In the genomic region with DNA sequence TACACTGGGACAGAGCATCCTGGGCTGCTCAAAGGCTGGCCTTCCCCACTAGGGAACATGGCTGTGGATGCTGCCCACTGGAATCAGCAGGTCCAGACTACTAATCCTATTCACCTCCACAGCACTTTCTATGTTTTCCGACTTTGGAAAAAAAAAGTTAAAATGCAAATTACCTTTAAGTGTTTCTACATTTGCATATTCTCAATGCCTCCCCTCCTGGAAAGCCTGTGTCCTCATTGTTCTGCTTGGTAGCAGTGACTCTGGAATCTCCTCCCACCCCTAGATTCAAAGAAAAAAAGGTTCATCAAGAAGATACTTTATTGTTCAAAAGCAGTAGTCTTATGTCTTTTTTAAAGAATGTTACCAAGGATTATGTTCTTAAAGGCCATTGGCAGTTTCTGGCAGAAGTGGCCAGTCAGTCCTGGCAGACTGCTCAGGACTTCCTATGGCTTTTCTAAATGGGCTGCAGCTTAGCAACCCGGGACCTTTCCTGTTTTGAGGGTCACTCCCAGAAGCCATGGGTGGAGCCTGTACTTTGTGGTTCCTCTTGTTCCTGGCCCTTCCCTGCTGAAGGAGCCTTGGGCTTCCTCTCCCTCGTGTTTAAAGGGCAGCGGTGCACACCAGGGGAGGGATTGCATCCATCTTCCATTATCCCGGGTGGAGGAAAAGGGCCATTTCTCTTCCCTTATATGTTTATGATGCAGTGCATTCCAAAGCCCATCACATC, we compare ENCODE assay signal across 11 mouse cellular contexts. TPM values are rescaled to one million over a fixed set of nuclear protein-coding genes. Genes with fewer than 3 reads are reported as not detected.
DNase-seq lines count a peak whose midpoint lies in the region; ATAC-seq lines count a peak whose summit lies in the region.
"Had no signal": no experiment of that assay in that cellular context is flagged by ENCODE, and none has a peak within 500 bp of the region (broad histone marks: within the 10 kb centered on the region; RNA-seq: fewer than 3 reads in every experiment).

No protein-coding gene starts in this region.

- H3K27me3 ChIP-seq in kidney, embryonic 14.5 days (ENCODE audit: control insufficient read depth, insufficient read depth, low read length), result no peaks in the 10 kb centered on the region
- H3K27me3 ChIP-seq in embryonic facial prominence, embryonic 15.5 days, result no peaks in the 10 kb centered on the region
- no peaks in the 10 kb centered on the region for H3K27me3 ChIP-seq in kidney, embryonic 16.5 days (ENCODE audit: insufficient read depth, low read length)
- H3K27me3 ChIP-seq in neural tube, embryonic 12.5 days (replicated peaks), result 0 out of 2 replicates have a peak, but pooled peaks cover 3% of the 10 kb centered on the region
- H3K27me3 ChIP-seq: heart, embryonic 13.5 days; Patski had no signal

- H3K27ac ChIP-seq in kidney, embryonic 14.5 days (ENCODE audit: low read depth, low read length), result no peak overlapping the region
- H3K27ac ChIP-seq in embryonic facial prominence, embryonic 15.5 days (replicated peaks), result no peak overlapping the region
- no peak overlapping the region for H3K27ac ChIP-seq in kidney, embryonic 16.5 days (ENCODE audit: low read length)
- H3K27ac ChIP-seq in neural tube, embryonic 12.5 days, result no peak overlapping the region
- H3K27ac ChIP-seq: heart, embryonic 13.5 days had no signal

- H3K4me3 ChIP-seq in kidney, embryonic 14.5 days (ENCODE audit: low read length), result no peak overlapping the region
- no peak overlapping the region for H3K4me3 ChIP-seq in embryonic facial prominence, embryonic 15.5 days (replicated peaks)
- no peak overlapping the region for H3K4me3 ChIP-seq in kidney, embryonic 16.5 days (ENCODE audit: low read length)
- H3K4me3 ChIP-seq in neural tube, embryonic 12.5 days, result no peak overlapping the region
- H3K4me3 ChIP-seq: heart, embryonic 13.5 days; myocyte had no signal

- H3K4me2 ChIP-seq in kidney, embryonic 14.5 days (replicated peaks; ENCODE audit: low read depth, low read length), result no peak overlapping the region
- no peak overlapping the region for H3K4me2 ChIP-seq in embryonic facial prominence, embryonic 15.5 days (replicated peaks)
- H3K4me2 ChIP-seq in kidney, embryonic 16.5 days (replicated peaks; ENCODE audit: low read depth, low read length), result no peak overlapping the region
- no peak overlapping the region; the same call in 1 of the 2 replicates for H3K4me2 ChIP-seq in neural tube, embryonic 12.5 days (replicated peaks)
- H3K4me2 ChIP-seq: heart, embryonic 13.5 days had no signal

- DNase-seq in kidney, adult 11 months, result peak; percentile 55
- DNase-seq in cerebellum, postnatal 36 days, result no peak
- no peak for DNase-seq in urinary bladder, postnatal 14 days (ENCODE audit: low spot score)

- WGBS in kidney, embryonic 14.5 days, result 19% methylated on average over 5 of the region's 5 CpGs
- 28% methylated on average over 5 of the region's 5 CpGs for WGBS in embryonic facial prominence, embryonic 15.5 days
- WGBS in kidney, embryonic 16.5 days, result 13% methylated on average over 5 of the region's 5 CpGs
- 5% methylated on average over 5 of the region's 5 CpGs for WGBS in neural tube, embryonic 12.5 days

- ATAC-seq in kidney, embryonic 14.5 days (ENCODE audit: low FRiP score, low TSS enrichment), result no peak
- ATAC-seq in embryonic facial prominence, embryonic 15.5 days (ENCODE audit: insufficient number of reproducible peaks, low FRiP score, low TSS enrichment, low read depth), result peak; percentile 34; the same call in 1 of the 2 replicates
- 0 out of 2 replicates have a peak, but pooled peaks have one; percentile 54 for ATAC-seq in kidney, embryonic 16.5 days (ENCODE audit: low FRiP score, low TSS enrichment)
- peak; percentile 34; the same call in 1 of the 2 replicates for ATAC-seq in neural tube, embryonic 12.5 days (ENCODE audit: low FRiP score, low read depth)
- ATAC-seq in inflammation-experienced regulatory T-cells, adult 6 months, result no peak
- ATAC-seq: Patski had no signal

- no peak overlapping the region for H3K9ac ChIP-seq in kidney, embryonic 14.5 days (ENCODE audit: low read depth, low read length)
- H3K9ac ChIP-seq in embryonic facial prominence, embryonic 15.5 days, result no peak overlapping the region
- H3K9ac ChIP-seq in kidney, embryonic 16.5 days (replicated peaks; ENCODE audit: low read length), result no peak overlapping the region
- H3K9ac ChIP-seq in neural tube, embryonic 12.5 days, result no peak overlapping the region
- H3K9ac ChIP-seq: heart, embryonic 13.5 days had no signal

- no peaks in the 10 kb centered on the region for H3K9me3 ChIP-seq in kidney, embryonic 14.5 days (ENCODE audit: control insufficient read depth, low read length)
- no peaks in the 10 kb centered on the region for H3K9me3 ChIP-seq in embryonic facial prominence, embryonic 15.5 days (replicated peaks)
- H3K9me3 ChIP-seq in kidney, embryonic 16.5 days (ENCODE audit: low read length), result no peaks in the 10 kb centered on the region
- no peaks in the 10 kb centered on the region for H3K9me3 ChIP-seq in neural tube, embryonic 12.5 days
- H3K9me3 ChIP-seq: heart, embryonic 13.5 days had no signal

- no peaks in the 10 kb centered on the region for H3K36me3 ChIP-seq in kidney, embryonic 14.5 days (ENCODE audit: control insufficient read depth, insufficient read depth, low read length)
- H3K36me3 ChIP-seq in embryonic facial prominence, embryonic 15.5 days, result no peaks in the 10 kb centered on the region
- no peaks in the 10 kb centered on the region for H3K36me3 ChIP-seq in kidney, embryonic 16.5 days (ENCODE audit: insufficient read depth, low read length)
- no peaks in the 10 kb centered on the region for H3K36me3 ChIP-seq in neural tube, embryonic 12.5 days
- H3K36me3 ChIP-seq: heart, embryonic 13.5 days had no signal

- peaks cover 11% of the 10 kb centered on the region; the same call in 1 of the 2 replicates for H3K4me1 ChIP-seq in kidney, embryonic 14.5 days (ENCODE audit: control insufficient read depth, insufficient read depth, low read length)
- 0 out of 2 replicates have a peak, but pooled peaks cover 8% of the 10 kb centered on the region for H3K4me1 ChIP-seq in embryonic facial prominence, embryonic 15.5 days
- peaks cover 25% of the 10 kb centered on the region for H3K4me1 ChIP-seq in kidney, embryonic 16.5 days (ENCODE audit: insufficient read depth, low read length)
- H3K4me1 ChIP-seq in neural tube, embryonic 12.5 days, result peaks cover 50% of the 10 kb centered on the region

RNA-seq across cellular contexts. Expression of gene Gbx2, which starts 54.5 kb away (rescaled TPM):
- 0.10 and 0.18 TPM in 2 replicates for polyA plus RNA-seq in kidney, embryonic 14.5 days (2014; fragmentation: Nextera tagmentation; extraction: Ambion mirVana)
- polyA plus RNA-seq in embryonic facial prominence, embryonic 15.5 days (2015; fragmentation: Nextera tagmentation; extraction: Ambion mirVana), result 0.28 and 0.29 TPM in 2 replicates
- polyA plus RNA-seq in kidney, embryonic 16.5 days (2015; fragmentation: Nextera tagmentation; extraction: Ambion mirVana), result 0.22 and 0.23 TPM in 2 replicates
- polyA plus RNA-seq in neural tube, embryonic 12.5 days (2016; fragmentation: Nextera tagmentation; extraction: Ambion mirVana), result 78.5 and 91.6 TPM in 2 replicates
- polyA plus RNA-seq in inflammation-experienced regulatory T-cells, adult 6 months (2017; shearing (Covaris generic)), result not detected
- polyA plus RNA-seq: myocyte had no signal

Comparison
In these comparisons a context has a peak if more than half of its experiments do, and no peak if none do; other contexts are left out.
1. ATAC-seq: peak in embryonic facial prominence, embryonic 15.5 days (single experiment), kidney, embryonic 16.5 days (single experiment) and neural tube, embryonic 12.5 days (single experiment); none in kidney, embryonic 14.5 days (single experiment) and inflammation-experienced regulatory T-cells, adult 6 months (single experiment).
2. RNA of gene Gbx2, which starts 54.5 kb away (polyA plus RNA-seq): 78.5 to 91.6 TPM in neural tube, embryonic 12.5 days; 0.28 to 0.29 TPM in embryonic facial prominence, embryonic 15.5 days, 0.22 to 0.23 TPM in kidney, embryonic 16.5 days, 0.10 to 0.18 TPM in kidney, embryonic 14.5 days and not detected in inflammation-experienced regulatory T-cells, adult 6 months; every median in the first group is over 10 times any median in the second.